Mouse (Mus musculus): ENCODE data around the gene Rgma.
A peak's percentile ranks its signal among the peaks of the same experiment; 100 is the strongest.

Gene Rgma

DNA sequence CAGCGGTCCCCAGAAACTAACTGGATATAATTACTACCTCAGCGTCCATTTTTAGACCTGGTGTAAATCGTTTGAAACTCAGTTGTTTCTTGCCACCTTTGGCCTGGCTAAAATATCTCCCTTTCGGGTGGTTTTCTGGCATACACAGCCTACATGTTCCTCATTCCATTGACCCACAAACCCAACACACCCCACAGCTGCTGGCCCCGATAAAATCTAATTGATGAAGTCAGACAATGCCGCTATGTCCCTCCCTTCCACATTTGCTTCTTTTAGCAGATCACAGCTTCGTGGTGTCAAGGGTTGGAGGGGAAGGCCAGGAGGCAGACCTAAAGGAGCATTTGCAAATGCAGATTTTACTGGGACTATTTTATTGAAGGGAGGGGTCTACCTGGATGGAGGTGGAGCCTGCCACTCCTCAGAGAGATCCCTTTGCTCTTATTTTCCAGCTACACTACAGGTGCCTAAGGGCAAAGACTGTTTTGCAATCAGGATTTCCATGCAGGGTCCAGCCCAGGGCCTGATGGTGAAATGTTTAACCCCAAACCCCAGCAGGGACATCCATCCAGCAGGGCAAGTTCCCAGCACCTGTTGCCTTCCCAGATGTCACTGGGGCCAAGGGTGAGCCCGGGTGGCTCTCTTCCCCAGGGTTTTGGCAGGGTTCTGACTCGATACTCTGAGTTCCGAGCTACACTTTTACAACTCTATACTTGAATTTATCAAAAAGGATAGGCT lies 3.6 kb upstream of the Rgma start:
- DNase-seq (ENCODE audit: low spot score), result no peak

DNA sequence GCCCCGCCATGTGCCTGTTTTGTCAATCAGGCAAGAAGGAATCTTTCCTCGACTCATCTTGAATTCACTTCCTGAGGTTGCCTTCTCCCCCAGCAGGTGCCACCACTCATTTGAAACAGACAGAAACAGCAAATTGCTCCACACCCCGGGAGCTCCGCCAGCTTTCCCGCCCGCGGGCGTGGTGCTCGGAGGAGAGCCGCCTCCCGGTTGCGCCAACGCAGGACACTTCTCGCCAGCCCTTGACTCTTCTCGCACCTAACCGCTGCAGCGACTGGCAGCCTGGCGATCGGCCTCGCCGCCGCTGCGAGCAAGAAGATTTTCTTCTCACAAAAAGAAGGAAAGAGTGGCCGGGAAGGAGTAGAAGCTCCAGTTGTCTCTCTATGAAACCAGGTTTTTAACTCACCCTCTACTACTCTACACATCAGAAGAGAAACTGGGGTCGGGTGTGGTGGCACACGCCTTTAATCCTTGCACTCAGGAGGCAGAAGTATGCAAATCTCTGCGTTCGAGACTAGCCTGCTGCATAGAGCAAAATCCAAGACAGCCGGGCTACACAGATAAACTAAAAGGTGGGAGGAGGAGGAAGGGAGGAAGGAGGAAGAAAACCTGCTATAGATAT lies 2.8 kb upstream of the Rgma start:
- DNase-seq (ENCODE audit: low spot score), result peak; percentile 75

DNA sequence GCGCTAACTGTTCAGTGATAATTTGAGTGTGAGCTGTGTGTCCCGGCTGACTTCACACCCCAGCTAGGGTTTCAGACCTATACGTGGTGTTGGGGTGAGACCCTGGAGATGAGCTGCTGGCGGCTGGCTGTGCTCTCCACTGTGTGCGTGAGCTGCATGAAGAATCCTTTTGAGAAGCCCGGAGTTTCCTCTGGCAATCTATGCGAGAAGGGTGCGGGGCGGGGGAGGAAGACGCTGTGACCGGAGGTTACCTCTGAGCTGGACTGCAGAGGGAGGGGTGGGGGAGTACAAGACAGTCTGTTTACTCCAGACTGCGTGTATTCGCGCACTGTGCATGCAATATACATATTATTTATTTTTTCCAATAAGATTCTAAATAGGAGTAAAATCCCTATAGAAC lies 582 bp upstream of the Rgma start:
- no peak for DNase-seq (ENCODE audit: low spot score)

DNA sequence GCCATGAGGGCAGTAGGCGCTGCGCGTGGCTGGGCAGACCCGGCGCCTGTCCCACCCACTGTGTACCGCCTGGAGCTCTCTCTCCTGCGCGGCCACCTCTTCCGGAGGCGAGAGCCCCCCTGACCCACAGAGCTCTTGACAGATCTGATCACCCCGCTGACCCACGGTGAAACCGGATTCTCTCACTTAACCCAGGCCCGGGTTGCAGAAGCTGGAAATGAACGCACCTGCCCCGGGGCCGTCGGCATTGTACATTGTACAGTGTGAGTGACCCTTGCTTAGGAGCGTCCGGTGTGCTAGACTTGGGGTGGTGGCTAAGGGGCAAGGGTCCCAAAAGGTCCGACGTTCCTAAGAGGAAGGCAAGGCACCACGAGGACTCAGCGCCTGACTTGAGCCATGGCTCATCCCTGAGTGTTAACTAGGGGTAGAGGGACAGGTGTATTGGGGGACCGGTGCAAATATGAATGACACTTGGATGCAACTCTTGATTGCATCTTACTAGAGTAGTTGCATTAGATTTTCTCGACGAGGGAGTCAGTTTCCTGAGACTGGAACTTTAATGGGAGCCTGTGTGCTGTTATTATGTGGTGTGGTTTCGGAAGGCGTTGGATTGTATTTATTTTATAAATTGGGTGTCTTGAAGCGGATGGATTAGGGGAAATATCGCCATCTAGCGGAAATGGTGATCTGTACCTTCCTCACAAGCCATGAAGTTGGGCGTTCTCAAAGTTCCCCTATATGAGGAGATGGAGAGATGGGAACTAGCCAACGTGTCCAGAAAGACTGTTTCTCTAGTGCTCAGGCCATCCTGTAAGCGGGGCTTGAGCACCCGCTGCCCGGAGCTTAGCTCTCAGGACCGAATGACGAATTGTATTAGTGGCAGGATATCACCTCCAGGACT lies 1.0 kb downstream of the Rgma start:
- DNase-seq (ENCODE audit: low spot score), result peak; percentile 50

GRCm38 (mm10) chr7:73377307-73377706 lies 2.0 kb downstream of the Rgma start:
- DNase-seq (ENCODE audit: low spot score), result no peak

DNA sequence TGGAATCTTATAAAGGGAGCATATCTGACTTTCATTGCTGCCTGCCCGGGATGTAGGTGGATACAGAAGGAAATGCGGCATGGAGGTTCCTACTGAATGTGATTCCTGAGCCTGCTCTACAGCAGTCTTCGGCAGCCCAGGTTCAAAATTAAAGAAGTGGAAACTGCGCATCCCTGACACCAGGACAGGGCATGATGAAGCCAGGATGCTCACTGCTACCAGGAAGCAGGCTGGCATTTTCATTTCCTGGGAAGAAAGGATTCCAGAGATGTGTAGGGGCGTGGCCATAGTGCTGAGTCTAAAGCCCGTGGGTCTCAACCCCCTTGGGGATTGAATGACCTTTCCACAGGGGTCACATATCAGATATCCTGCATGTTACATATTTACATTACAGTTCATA lies 2.7 kb downstream of the Rgma start:
- no peak for DNase-seq (ENCODE audit: low spot score)

GRCm38 (mm10) chr7:73382843-73383242 lies 7.5 kb downstream of the Rgma start:
- no peak for DNase-seq (ENCODE audit: low spot score)

DNA sequence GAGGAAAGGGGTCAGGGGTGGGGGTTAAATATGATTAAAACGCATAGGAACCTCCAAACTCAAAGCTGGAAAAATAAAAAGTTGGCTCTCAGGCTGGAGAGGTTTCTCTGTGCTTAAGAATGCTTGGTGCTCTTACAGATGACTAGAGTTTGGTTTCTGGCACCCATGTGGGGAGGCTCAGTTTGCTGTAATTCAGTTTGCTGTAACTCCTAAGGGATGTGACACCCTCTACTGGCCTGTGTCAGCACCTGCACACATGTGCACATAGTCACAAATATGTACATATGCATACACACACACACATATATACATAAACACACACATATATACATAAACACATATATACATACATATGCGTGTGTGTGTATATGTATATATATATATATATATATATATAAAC lies 13.6 kb downstream of the Rgma start:
- no peak for DNase-seq (ENCODE audit: low spot score)

- no peak for DNase-seq (ENCODE audit: low spot score)
These were observed 14.1 kb downstream of the Rgma start for GRCm38 (mm10) chr7:73389419-73389818.

- DNase-seq (ENCODE audit: low spot score), result no peak
These were observed 14.6 kb downstream of the Rgma start for GRCm38 (mm10) chr7:73389871-73390294.

- no peak for DNase-seq (ENCODE audit: low spot score)
These were observed 15.2 kb downstream of the Rgma start for GRCm38 (mm10) chr7:73390426-73391001.

- DNase-seq (ENCODE audit: low spot score), result peak; percentile 87
These were observed 15.8 kb downstream of the Rgma start for GRCm38 (mm10) chr7:73391002-73391517.

DNA sequence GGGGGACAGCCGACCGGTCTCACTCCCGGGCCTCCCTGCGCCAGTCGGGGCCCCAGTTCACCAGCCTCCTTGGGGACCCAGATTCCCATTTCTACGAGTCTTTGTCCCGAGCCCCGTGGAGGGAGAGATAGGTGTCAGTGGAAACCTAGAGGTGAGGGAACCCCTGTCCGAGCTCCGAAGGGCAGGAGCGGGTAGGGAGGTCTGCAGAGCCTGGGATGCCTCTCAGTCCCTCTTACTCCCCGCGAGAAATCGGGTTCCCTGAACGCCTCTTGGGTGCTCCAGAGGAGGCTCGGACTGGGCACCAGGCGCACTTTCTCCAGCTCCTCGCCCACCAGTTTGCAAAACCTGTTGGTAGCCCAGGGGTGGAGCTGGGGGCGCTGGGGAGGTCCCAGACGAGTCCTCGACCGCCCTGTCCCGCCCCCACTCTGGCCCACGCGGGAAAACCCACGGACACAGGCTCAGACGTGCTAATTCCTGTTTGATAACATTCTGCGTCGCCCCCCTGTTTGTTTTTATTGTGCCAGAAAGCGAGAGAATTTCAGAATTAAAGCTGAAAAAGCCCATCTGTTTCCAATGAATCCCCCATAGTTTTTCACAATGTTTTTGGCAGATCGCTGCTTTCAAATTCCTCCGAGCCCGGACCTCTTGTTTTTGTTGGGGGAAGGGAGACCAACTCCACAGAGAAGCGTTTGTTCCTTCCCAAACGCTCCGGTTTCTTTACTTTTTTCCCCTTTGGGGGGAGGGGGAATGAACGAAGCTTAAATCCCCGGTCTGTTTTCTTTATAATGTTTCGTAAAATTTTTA lies 16.4 kb downstream of the Rgma start:
- DNase-seq (ENCODE audit: low spot score), result peak; percentile 43

- DNase-seq (ENCODE audit: low spot score), result no peak
These were observed 17.1 kb downstream of the Rgma start for GRCm38 (mm10) chr7:73392359-73392758.

DNA sequence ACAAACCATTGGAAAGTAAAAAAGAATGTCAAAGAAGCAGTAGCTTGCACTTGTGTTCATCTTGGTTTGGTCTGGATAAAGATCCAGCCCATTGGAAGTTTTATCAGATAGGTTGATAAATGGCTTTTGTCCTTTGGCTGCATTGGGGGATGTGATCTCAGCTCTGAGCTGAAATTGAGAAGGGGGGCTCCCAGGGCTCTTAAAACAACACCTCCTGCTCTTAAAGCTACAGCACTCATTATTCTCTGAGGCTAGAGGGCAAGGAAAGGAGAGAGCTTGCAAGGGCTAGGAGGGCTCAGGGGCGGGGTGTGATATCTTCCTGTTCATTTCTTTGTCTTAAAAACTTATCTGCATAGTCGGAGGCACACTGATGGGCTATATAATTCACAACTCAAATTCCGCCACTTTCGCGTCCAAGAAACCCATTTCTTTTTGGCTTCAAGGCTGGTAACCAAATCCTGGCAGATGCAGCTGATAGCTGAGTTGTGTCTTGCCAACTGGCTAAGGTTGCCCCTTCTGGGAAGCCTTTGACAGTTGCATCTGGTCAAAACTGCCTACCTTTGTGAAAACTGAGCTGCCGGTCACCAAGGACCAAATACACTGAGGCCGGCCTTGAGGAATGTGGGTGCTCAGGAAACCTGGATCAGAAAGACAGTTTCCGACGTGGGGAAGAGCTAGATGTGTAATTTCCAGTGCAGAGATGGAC lies 18.2 kb downstream of the Rgma start:
- no peak for DNase-seq (ENCODE audit: low spot score)

GRCm38 (mm10) chr7:73394013-73394409 lies 18.7 kb downstream of the Rgma start:
- no peak for DNase-seq (ENCODE audit: low spot score)

DNA sequence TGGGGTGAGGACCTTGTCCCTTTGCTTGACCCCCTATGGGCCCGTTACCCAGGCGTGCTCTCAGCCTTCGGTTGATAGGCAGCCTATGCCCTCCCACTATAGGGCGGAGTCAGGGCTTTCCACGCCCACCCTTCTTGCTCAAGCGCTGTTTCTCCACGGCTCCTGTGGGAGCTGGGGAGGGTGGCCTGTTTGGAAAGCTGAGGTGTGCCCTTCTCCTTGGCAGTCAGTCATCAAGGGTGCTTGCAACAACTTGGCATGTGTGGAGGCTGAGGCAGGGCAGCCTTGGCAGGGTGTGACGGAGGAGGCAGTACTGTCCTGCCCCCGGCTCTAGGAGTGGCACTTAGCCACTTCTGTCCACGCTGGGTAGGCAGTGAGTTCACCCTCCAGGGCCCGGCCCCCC lies 23.0 kb downstream of the Rgma start:
- peak; percentile 47 for DNase-seq (ENCODE audit: low spot score)

GRCm38 (mm10) chr7:73398806-73399442 lies 23.6 kb downstream of the Rgma start:
- no peak for DNase-seq (ENCODE audit: low spot score)

DNA sequence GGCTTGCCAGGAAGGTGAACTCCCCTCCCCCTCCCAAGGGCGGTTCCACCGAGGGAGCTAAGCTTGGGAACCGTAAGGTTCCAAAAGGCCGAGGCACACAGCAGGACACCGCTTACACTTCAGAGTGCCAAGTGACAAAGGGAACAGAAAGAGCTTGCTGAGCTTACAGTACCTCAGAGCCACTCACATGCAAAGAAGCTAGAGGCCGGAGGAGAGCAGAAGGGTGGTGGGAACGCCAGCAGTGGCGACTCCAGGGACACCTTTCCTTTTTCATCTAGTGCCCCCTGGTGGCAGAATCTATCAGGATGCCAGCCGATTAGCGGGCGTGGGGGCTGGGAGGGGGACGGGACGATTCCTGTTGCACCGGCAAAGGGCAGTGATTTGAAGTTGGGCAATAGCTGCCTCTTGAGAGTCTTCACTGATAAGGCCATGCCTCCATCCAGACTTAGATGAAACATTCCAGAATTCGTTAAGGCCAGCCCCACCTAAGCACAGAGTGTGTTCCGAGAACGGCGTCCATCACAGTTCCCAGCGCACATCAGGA lies 24.3 kb downstream of the Rgma start:
- DNase-seq (ENCODE audit: low spot score), result peak; percentile 78
